Mouse (Mus musculus) heart, embryonic 15.5 days (tissue): ENCODE measurements around the gene Cwc25. TPM values are rescaled to one million over a fixed set of nuclear protein-coding genes. Genes with fewer than 3 reads are reported as not detected.
"Not testable (repeated sequence)": the region's sequence is repeated elsewhere in the genome, so short reads cannot be mapped to it uniquely, and the experiment has no call there.

Source experiments
- ATAC-seq: fragments of 200-750 bp; cut with Nextera tagmentation; replicated peaks from 2 replicates; pipeline ENCODE4 v1.8.0; 2017; ENCODE audit warnings: low read depth, moderate TSS enrichment; ENCODE audit not compliant: insufficient number of reproducible peaks, insufficient read depth, low FRiP score
- H3K27ac ChIP-seq: fragments of 300-500 bp; sonication (generic); 2 replicates; pipeline ENCODE4 v1.5.1; 2015; ENCODE audit warnings: mild to moderate bottlenecking, inconsistent platforms
- H3K27me3 ChIP-seq: fragments of 300-500 bp; sonication (generic); 2 replicates; pipeline ENCODE4 v1.6.1; 2015; ENCODE audit warnings: inconsistent platforms
- H3K36me3 ChIP-seq: fragments of 300-500 bp; sonication (generic); 2 replicates; pipeline ENCODE4 v1.6.1; 2015; ENCODE audit warnings: mild to moderate bottlenecking, inconsistent platforms
- H3K4me1 ChIP-seq: fragments of 300-500 bp; sonication (generic); replicated peaks from 2 replicates; pipeline ENCODE4 v1.6.1; 2015; ENCODE audit warnings: inconsistent platforms
- H3K4me2 ChIP-seq: fragments of 300-500 bp; sonication (generic); 2 replicates; pipeline ENCODE4 v1.6.1; 2015; ENCODE audit warnings: inconsistent platforms, mild to moderate bottlenecking, moderate library complexity
- H3K4me3 ChIP-seq: fragments of 300-500 bp; sonication (generic); 2 replicates; pipeline ENCODE4 v1.5.1; 2015; ENCODE audit warnings: mild to moderate bottlenecking, inconsistent platforms
- H3K9ac ChIP-seq: fragments of 300-500 bp; sonication (generic); 2 replicates; pipeline ENCODE4 v1.6.1; 2015; ENCODE audit warnings: mild to moderate bottlenecking, inconsistent platforms
- H3K9me3 ChIP-seq: fragments of 300-500 bp; sonication (generic); replicated peaks from 2 replicates; pipeline ENCODE4 v1.6.1; 2016; ENCODE audit warnings: inconsistent platforms
- WGBS: fragments of 180-500 bp; shearing (Covaris S2); methylation state at CpG from one replicate; pipeline ENCODE4 v1.1.7; 2015; ENCODE audit warnings: mixed read lengths; 5-methylcytosine and 5-hydroxymethylcytosine counted together
- polyA plus RNA-seq: library from polyadenylated mRNA; unstranded; fragments of >200 nt; fragmentation: Nextera tagmentation; extraction: Ambion mirVana; gene quantifications from 2 replicates; pipeline ENCODE4 v1.2.1, GENCODE M21; 2015

The Cwc25 gene
- polyA plus RNA-seq, 1 experiment from 2014 or later: 9.5 TPM

DNA sequence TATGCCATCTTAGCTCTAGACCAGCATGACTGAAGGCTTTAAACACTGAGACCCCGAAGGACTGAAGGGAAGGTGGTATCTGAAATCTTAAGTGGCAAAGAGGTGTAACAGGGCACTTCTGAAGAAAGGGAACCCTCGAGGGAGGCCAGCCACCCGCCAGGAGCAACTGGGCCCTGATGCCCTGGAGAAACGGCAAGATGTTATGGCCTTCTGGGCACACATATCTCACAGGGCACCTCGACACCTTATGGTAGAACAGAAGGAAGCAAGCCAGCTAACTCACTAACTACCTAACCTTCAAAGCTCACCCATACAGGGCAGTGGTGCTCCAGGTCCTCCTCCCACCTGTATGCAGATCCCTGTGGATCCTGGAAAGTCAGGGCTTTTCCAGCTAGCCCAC lies 24.2 kb downstream of the Cwc25 start:
- H3K27me3 ChIP-seq: no peaks in the 10 kb centered on the region
- no peak overlapping the region for H3K4me3 ChIP-seq
- H3K36me3 ChIP-seq: peaks cover 12% of the 10 kb centered on the region; the same call in 1 of the 2 replicates
- no peak overlapping the region; the same call in 1 of the 2 replicates for H3K4me2 ChIP-seq
- H3K27ac ChIP-seq: no peak overlapping the region
- no peak overlapping the region for H3K9ac ChIP-seq
- 79% methylated on average over 5 of the region's 5 CpGs for WGBS
- ATAC-seq: no peak
- H3K9me3 ChIP-seq: no peaks in the 10 kb centered on the region
- H3K4me1 ChIP-seq: peaks cover 22% of the 10 kb centered on the region

DNA sequence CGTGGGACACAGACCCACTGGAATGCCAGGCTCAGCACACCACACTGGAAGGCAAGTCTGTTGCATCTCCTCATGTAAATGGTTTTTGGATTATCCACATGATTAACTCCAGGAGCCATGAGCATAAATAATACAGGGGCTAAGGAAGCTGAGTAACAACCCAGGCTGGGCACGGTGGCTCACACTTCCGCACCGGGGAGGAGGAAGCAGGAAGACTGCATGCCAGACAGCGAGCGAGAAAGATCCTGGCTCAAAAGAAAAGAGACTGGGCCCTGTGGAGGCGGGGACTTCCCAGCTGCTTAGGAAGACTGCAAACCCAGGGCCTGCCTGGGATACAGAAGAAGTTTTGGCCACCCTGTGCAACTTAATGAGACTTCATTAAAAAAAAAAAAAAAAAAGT lies 26.2 kb downstream of the Cwc25 start:
- peak overlapping the region; percentile 15 for H3K9ac ChIP-seq
- peak overlapping the region; percentile 50 for H3K27ac ChIP-seq
- peaks cover 20% of the 10 kb centered on the region for H3K4me1 ChIP-seq
- H3K36me3 ChIP-seq: no peaks in the 10 kb centered on the region
- WGBS: 51% methylated on average over 7 of the region's 7 CpGs
- H3K4me2 ChIP-seq: no peak overlapping the region
- no peak for ATAC-seq
- no peaks in the 10 kb centered on the region for H3K9me3 ChIP-seq
- H3K4me3 ChIP-seq: no peak overlapping the region
- H3K27me3 ChIP-seq: no peaks in the 10 kb centered on the region

DNA sequence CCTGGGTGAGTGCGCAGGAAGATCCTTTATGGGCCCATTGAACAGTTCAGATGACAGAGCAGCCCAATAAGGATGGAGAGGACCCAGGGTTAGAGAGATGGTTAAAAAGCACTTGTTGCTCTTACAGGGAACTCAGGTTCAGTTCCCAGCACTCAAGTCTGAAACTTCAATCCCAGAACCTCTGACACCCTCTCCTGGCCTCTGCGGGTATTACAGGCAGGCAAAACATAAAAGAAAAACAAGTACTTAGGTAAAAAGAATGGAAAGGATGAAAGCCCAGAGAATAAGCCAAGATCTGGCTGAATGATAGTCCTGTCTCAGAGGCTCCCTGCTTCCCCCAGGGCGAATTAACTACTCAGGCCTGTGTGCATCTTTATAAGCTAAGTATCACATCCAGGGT lies 27.2 kb downstream of the Cwc25 start:
- H3K27me3 ChIP-seq: no peaks in the 10 kb centered on the region
- H3K36me3 ChIP-seq: no peaks in the 10 kb centered on the region
- H3K4me2 ChIP-seq: no peak overlapping the region
- ATAC-seq: no peak
- no peak overlapping the region for H3K9ac ChIP-seq
- H3K4me3 ChIP-seq: no peak overlapping the region
- 92% methylated on average over 3 of the region's 3 CpGs for WGBS
- H3K27ac ChIP-seq: no peak overlapping the region
- no peaks in the 10 kb centered on the region for H3K9me3 ChIP-seq
- H3K4me1 ChIP-seq: peaks cover 19% of the 10 kb centered on the region

DNA sequence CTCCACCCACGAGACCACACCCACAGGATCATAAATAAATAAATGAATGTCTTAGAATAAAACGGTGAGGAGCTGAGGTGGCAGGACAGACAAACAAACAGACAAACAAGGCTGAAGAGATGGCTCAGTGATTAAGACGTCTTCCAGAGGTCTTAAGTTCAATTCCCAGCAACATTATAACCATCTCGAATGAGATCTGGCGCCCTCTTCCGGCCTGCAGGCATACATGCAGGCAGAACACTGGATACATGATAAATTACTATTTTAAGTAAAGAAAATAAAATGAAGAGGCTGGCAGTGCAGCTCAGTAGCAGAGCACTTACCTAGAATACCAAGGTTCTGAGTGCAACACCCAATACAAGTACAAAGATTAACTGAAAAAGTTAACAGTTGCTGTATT lies 27.7 kb downstream of the Cwc25 start:
- 60% methylated on average over 6 of the region's 6 CpGs for WGBS

DNA sequence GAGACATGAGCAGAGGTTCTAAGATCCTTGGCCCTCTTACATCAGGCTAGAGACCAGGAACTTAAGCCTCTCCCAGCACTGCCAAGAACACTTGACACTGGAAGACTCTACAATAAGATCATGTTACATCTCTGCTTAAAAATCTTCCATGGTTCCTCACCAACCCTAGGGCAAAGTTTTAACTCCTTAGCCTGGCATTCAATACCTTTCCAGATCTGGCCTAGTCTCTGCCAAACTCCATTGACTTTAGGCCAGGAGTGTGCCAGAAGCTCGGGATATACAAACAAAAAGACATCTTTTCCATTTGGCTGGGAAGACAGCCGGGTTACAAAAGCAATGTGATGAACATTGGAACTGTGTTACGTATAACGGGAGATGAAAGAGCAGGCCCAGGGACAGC lies 28.8 kb downstream of the Cwc25 start:
- Histone ChIP-seq H3K27me3 (no peaks in the 10 kb centered on the region), H3K4me2 (no peak overlapping the region), H3K9me3 (no peaks in the 10 kb centered on the region), H3K4me3 (no peak overlapping the region), H3K36me3 (no peaks in the 10 kb centered on the region), H3K4me1 (peaks cover 13% of the 10 kb centered on the region), H3K9ac (no peak overlapping the region), H3K27ac (no peak overlapping the region)
- WGBS: 66% methylated on average over 4 of the region's 4 CpGs
- no peak for ATAC-seq

More for the DNA sequence above, 27.7 kb downstream of the Cwc25 start:
- H3K9ac ChIP-seq: no peak overlapping the region
- peaks cover 21% of the 10 kb centered on the region for H3K4me1 ChIP-seq
- no peak overlapping the region for H3K4me3 ChIP-seq
- no peaks in the 10 kb centered on the region for H3K27me3 ChIP-seq
- no peak overlapping the region for H3K27ac ChIP-seq
- H3K9me3 ChIP-seq: no peaks in the 10 kb centered on the region
- H3K4me2 ChIP-seq: no peak overlapping the region
- H3K36me3 ChIP-seq: no peaks in the 10 kb centered on the region
- no peak for ATAC-seq

DNA sequence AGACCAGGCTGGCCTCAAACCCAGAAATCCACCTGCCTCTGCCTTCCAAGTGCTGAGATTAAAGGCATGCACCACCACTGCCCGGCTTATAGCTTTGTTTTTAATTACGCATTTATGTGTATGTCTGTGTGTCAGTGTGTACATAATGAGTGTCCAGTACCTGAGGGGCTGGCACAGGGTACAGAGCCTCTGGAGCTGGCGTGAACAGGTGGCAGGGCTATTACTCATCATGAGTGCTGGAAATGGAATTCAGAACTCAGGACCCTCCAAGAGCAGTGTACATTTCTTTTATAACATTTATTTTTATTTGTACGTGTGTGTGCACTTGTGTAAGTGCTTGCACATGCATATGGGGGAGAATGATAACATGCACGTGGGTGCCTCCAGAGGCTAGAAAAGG lies 29.7 kb downstream of the Cwc25 start:
- ATAC-seq: no peak
- H3K4me3 ChIP-seq: no peak overlapping the region
- H3K36me3 ChIP-seq: peaks cover 9% of the 10 kb centered on the region; the same call in 1 of the 2 replicates
- H3K9me3 ChIP-seq: no peaks in the 10 kb centered on the region
- no peak overlapping the region for H3K27ac ChIP-seq
- WGBS: 86% methylated on average over 5 of the region's 5 CpGs
- H3K9ac ChIP-seq: no peak overlapping the region
- no peak overlapping the region for H3K4me2 ChIP-seq
- H3K27me3 ChIP-seq: no peaks in the 10 kb centered on the region
- peaks cover 8% of the 10 kb centered on the region; the same call in 1 of the 2 replicates for H3K4me1 ChIP-seq

DNA sequence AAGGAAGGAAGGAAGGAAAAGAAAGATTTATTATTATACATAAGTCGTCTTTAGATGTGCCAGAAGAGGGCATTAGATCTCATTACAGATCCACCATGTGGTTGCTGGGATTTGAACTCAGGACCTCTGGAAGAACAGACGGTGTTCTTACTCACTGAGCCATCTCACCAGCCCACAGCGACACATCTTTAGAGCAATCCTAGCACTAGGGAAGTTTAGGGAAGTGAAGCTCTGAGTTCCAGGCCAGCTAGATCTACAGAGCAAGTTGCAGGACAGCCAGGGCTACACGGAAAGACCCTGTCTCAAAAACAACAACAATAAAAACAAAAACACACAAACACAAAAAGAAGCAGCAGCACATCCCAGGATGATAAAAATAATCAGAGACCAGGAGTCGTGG lies 31.5 kb downstream of the Cwc25 start:
- not testable (repeated sequence) for H3K9me3 ChIP-seq, H3K4me3 ChIP-seq, H3K4me1 ChIP-seq, H3K27ac ChIP-seq, H3K27me3 ChIP-seq, H3K9ac ChIP-seq, H3K4me2 ChIP-seq, ATAC-seq
- 83% methylated on average over 5 of the region's 5 CpGs for WGBS
- peaks cover 21% of the 10 kb centered on the region for H3K36me3 ChIP-seq

DNA sequence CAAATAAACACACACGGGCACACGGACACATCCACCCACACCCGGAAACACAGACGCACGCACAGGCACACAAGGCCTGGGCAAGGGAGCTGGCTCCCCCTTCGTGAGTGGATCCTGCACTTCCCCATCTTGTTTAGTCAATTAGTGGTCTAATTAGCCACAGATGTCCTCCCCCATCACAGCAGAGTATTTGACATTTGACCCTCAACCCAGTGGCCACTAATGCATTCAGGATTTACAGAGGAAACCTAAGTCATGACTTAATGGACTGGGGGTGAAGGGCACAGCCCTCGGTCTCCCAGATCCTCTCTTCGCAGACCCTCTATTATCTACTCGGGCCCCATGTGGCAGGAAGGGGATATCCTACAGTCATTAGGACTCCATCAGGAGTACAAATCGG lies 32.7 kb downstream of the Cwc25 start:
- Histone ChIP-seq H3K4me2 (no peak overlapping the region), H3K4me1 (peaks cover 4% of the 10 kb centered on the region; the same call in 1 of the 2 replicates), H3K9me3 (no peaks in the 10 kb centered on the region), H3K36me3 (peaks cover 21% of the 10 kb centered on the region), H3K4me3 (no peak overlapping the region), H3K27me3 (no peaks in the 10 kb centered on the region), H3K9ac (no peak overlapping the region), H3K27ac (no peak overlapping the region)
- WGBS: 44% methylated on average over 10 of the region's 10 CpGs
- ATAC-seq: no peak

DNA sequence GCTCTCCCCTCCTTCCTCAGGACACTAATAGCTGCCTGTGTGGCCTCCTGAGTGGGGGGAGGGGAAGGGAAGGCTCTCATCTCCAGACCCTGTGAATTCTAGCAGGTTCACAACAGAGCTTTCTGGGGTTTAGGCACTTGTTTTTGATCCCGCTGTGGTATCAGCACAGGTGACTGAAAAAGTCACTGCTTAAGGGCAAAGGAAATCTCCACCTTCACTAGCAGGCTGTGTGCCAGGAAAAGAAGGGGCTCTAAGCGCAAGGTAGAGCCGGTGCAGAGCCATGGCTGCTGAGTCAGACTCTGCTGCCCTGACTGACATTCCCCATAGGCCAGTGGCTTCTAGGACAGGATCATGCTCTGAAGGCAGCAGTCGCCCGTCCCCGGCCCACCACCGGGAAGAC lies 37.6 kb downstream of the Cwc25 start:
- H3K4me3 ChIP-seq: no peak overlapping the region
- H3K27me3 ChIP-seq: no peaks in the 10 kb centered on the region
- H3K27ac ChIP-seq: no peak overlapping the region
- WGBS: 58% methylated on average over 7 of the region's 7 CpGs
- H3K36me3 ChIP-seq: peaks cover 53% of the 10 kb centered on the region
- H3K9me3 ChIP-seq: no peaks in the 10 kb centered on the region
- H3K4me2 ChIP-seq: no peak overlapping the region
- peak overlapping the region; percentile 18; the same call in 1 of the 2 replicates for H3K9ac ChIP-seq
- peaks cover 6% of the 10 kb centered on the region; the same call in 1 of the 2 replicates for H3K4me1 ChIP-seq
- ATAC-seq: no peak

DNA sequence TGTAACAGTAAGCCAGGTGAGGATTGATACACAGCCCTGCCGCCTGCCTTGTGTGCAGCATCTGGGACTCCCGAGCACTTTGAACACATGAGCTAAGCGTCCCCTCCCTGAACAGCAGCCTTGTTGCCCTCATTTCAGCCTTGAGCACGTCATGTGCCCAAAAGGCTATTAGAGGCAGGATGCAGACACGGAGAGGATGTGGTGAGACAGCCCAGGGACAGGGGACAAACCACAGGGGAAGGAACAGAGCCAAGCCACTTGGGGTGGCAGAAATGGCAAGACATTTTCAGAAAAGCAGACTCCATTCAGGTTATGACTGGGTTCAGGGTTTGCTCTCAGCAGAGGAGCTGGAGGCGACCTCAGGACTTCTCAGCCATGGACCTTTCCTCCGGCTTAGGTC lies 38.0 kb downstream of the Cwc25 start:
- Histone ChIP-seq H3K27me3 (no peaks in the 10 kb centered on the region), H3K9me3 (no peaks in the 10 kb centered on the region), H3K4me1 (0 out of 2 replicates have a peak, but pooled peaks cover 4% of the 10 kb centered on the region), H3K36me3 (peaks cover 53% of the 10 kb centered on the region), H3K9ac (peak overlapping the region; percentile 18; the same call in 1 of the 2 replicates), H3K27ac (no peak overlapping the region), H3K4me3 (no peak overlapping the region), H3K4me2 (no peak overlapping the region)
- 71% methylated on average over 7 of the region's 7 CpGs for whole genome bisulfite sequencing
- no peak for ATAC-seq

DNA sequence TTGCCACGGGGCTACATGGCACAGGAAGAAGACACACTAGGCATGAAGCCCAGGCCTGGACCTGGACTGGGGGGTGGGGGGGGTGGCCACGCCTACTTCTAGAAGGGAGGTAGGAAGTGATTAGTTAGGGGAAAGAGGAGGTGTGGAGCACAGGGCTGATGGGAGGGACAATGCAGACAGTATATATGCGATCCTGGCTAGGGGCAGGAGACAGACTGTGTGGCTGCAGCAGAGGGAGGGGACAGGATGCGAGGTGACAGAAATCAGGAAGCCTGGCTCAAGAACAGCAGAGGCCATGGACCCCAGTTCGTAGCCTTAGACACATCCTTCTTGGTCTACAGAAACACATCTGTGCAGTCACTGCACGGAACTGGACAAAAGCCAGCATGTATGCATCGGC lies 42.6 kb downstream of the Cwc25 start:
- Histone ChIP-seq H3K4me3 (no peak overlapping the region), H3K4me2 (no peak overlapping the region), H3K27ac (peak overlapping the region; percentile 12; the same call in 1 of the 2 replicates), H3K9ac (no peak overlapping the region), H3K36me3 (peaks cover 72% of the 10 kb centered on the region), H3K9me3 (no peaks in the 10 kb centered on the region), H3K27me3 (no peaks in the 10 kb centered on the region), H3K4me1 (0 out of 2 replicates have a peak, but pooled peaks cover 4% of the 10 kb centered on the region)
- WGBS: 63% methylated on average over 7 of the region's 7 CpGs
- ATAC-seq: peak; percentile 51

DNA sequence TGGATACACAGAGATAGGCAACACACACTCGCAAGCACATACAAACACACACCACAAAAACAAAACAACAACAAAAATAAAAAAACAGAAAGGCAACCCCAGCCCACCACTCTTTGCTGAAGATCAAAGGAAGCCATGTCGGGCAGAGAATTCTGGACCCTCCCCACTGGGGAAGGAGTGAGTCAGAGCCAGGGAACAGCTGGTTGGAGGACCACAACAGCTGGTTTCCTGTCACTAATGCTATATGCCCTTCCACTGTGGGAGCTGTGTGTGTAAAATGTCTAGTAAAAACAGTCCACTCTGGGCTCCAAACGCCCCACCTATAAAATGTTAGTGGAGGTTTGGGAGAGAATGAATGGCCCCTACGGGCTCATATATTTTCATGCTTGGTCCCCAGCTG lies 45.0 kb downstream of the Cwc25 start:
- H3K9ac ChIP-seq: no peak overlapping the region
- no peaks in the 10 kb centered on the region for H3K9me3 ChIP-seq
- no peak for ATAC-seq
- H3K4me1 ChIP-seq: 0 out of 2 replicates have a peak, but pooled peaks cover 4% of the 10 kb centered on the region
- 93% methylated on average over 4 of the region's 4 CpGs for WGBS
- H3K36me3 ChIP-seq: peaks cover 72% of the 10 kb centered on the region
- no peak overlapping the region for H3K27ac ChIP-seq
- H3K4me2 ChIP-seq: no peak overlapping the region
- H3K27me3 ChIP-seq: no peaks in the 10 kb centered on the region
- no peak overlapping the region for H3K4me3 ChIP-seq
